Mouse (Mus musculus): ENCODE measurements around the gene Ncoa3. TPM values are rescaled to one million over a fixed set of nuclear protein-coding genes. Genes with fewer than 3 reads are reported as not detected.
A peak's percentile ranks its signal among the peaks of the same experiment; 100 is the strongest.

Ncoa3 gene
- polyA plus RNA-seq, 1 experiment from 2014 or later: 15.5 TPM

DNA sequence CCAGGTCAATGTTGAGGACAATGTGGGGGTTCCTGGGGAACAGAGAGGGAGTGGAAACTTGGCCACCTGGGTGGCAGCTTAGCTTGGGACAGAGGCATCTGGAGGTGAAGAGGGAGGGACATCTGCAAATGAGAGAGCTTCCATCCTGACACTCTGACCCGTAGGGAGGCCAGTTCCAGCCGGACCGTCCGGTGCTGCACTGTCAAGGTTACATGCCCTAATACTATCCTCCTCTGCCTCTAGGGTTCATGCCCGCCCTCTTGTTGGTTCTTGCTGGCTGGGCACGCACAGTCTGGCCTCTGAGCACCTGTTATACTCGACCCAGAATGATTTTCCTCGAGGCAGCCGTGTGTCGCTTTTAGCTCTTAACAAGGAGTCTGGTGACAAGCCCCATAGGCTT is 93.3 kb downstream of the Ncoa3 start:
- Histone ChIP-seq H3K4me2 (ENCODE audit: low read length) (no peak overlapping the region), H3K4me1 (ENCODE audit: control insufficient read depth, insufficient read depth, low read length) (no peaks in the 10 kb centered on the region), H3K27ac (ENCODE audit: low read length) (no peak overlapping the region), H3K4me3 (ENCODE audit: low read depth, low read length) (no peak overlapping the region), H3K9me3 (replicated peaks; ENCODE audit: control insufficient read depth, low read length, poor library complexity, severe bottlenecking) (no peaks in the 10 kb centered on the region), H3K27me3 (ENCODE audit: control insufficient read depth, insufficient read depth, low read depth, low read length) (no peaks in the 10 kb centered on the region), H3K9ac (ENCODE audit: low read depth, low read length) (no peak overlapping the region), H3K36me3 (ENCODE audit: control insufficient read depth, insufficient read depth, low read length) (peaks cover 3% of the 10 kb centered on the region; the same call in 1 of the 2 replicates)
- ATAC-seq: no peak
- WGBS: 91% methylated on average over 10 of the region's 10 CpGs

DNA sequence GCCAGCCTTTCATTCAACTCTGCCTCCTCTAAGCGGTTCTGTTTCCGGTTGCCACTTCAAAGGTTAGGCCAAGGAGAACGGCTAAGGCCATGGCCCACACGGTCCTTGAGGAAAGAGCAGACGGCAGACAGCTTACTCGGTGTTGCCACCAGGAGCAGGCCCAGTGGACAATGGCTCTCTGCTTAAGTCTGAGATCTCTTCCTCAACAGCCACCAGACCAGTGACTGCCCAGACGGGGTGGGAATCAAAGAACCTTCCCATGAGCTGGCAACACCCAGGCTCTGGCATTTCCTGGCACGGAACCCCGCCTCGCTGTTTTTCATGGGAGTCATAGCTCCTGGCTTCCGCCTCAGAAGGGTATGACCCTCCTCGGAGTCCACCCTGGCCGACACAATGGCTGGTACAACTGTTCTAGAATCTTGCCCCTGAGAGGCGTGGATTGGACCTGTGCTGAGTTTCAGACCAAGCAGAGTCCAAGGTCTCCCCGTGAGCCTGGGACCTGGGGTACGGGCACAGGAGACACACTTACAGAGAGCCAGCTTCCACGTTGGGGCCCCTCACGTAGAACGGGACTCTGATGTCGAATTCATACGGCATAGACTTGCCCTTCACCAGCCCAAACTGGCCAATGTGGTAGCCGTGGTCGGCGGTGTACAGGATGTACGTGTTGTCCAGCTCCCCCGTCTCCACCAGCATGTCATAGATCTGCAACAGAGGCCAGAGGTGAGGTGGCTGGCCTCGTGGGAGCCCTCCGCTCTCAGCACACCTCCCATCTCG is 94.2 kb downstream of the Ncoa3 start:
- ATAC-seq: no peak
- Histone ChIP-seq H3K27me3 (ENCODE audit: control insufficient read depth, insufficient read depth, low read depth, low read length) (no peaks in the 10 kb centered on the region), H3K27ac (ENCODE audit: low read length) (no peak overlapping the region), H3K9ac (ENCODE audit: low read depth, low read length) (no peak overlapping the region), H3K4me1 (ENCODE audit: control insufficient read depth, insufficient read depth, low read length) (no peaks in the 10 kb centered on the region), H3K36me3 (ENCODE audit: control insufficient read depth, insufficient read depth, low read length) (peaks cover 3% of the 10 kb centered on the region; the same call in 1 of the 2 replicates), H3K4me2 (ENCODE audit: low read length) (no peak overlapping the region), H3K9me3 (replicated peaks; ENCODE audit: control insufficient read depth, low read length, poor library complexity, severe bottlenecking) (no peaks in the 10 kb centered on the region), H3K4me3 (ENCODE audit: low read depth, low read length) (no peak overlapping the region)
- WGBS: 89% methylated on average over 29 of the region's 29 CpGs

- H3K36me3 ChIP-seq (ENCODE audit: control insufficient read depth, insufficient read depth, low read length): peaks cover 15% of the 10 kb centered on the region
Observed at GRCm38 (mm10) chr2:166088991-166089390, 96.6 kb downstream of the Ncoa3 start.

DNA sequence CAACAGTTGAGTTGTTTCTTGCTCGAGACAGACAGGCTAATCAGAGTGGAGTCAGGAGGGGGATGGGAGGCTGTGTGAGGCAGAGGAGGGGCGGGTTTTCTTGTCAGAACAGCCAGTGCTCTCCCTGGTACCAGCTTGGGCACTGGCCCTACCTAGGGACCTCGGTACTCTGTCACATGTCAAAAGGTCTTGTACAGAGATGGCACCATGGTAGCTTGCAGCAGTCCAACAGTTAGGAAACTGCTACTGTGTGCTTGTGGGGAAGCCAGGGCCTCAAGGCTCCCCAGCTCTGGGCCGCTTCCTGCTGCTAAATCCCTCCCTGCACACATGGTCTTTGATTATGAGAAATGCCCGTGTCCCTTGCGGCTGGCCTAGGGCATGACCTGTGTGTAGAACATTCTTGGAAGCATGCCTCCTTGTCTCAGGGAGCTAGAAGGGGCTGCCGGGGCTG is 97.7 kb downstream of the Ncoa3 start:
- Histone ChIP-seq H3K9ac (ENCODE audit: low read depth, low read length) (no peak overlapping the region), H3K36me3 (ENCODE audit: control insufficient read depth, insufficient read depth, low read length) (peaks cover 17% of the 10 kb centered on the region), H3K27me3 (ENCODE audit: control insufficient read depth, insufficient read depth, low read depth, low read length) (no peaks in the 10 kb centered on the region), H3K27ac (ENCODE audit: low read length) (no peak overlapping the region), H3K9me3 (replicated peaks; ENCODE audit: control insufficient read depth, low read length, poor library complexity, severe bottlenecking) (no peaks in the 10 kb centered on the region), H3K4me3 (ENCODE audit: low read depth, low read length) (no peak overlapping the region), H3K4me1 (ENCODE audit: control insufficient read depth, insufficient read depth, low read length) (no peaks in the 10 kb centered on the region), H3K4me2 (ENCODE audit: low read length) (no peak overlapping the region)
- no peak; the same call in 1 of the 2 replicates for ATAC-seq
- 39% methylated on average over 7 of the region's 7 CpGs for WGBS

More at GRCm38 (mm10) chr2:166088991-166089390, 96.6 kb downstream of the Ncoa3 start:
- no peaks in the 10 kb centered on the region for H3K4me1 ChIP-seq (ENCODE audit: control insufficient read depth, insufficient read depth, low read length)
- no peak for ATAC-seq
- H3K9me3 ChIP-seq (replicated peaks; ENCODE audit: control insufficient read depth, low read length, poor library complexity, severe bottlenecking): no peaks in the 10 kb centered on the region
- H3K27ac ChIP-seq (ENCODE audit: low read length): no peak overlapping the region
- H3K4me2 ChIP-seq (ENCODE audit: low read length): no peak overlapping the region
- no peak overlapping the region for H3K9ac ChIP-seq (ENCODE audit: low read depth, low read length)
- no peaks in the 10 kb centered on the region for H3K27me3 ChIP-seq (ENCODE audit: control insufficient read depth, insufficient read depth, low read depth, low read length)
- H3K4me3 ChIP-seq (ENCODE audit: low read depth, low read length): no peak overlapping the region
- WGBS: 84% methylated on average over 9 of the region's 9 CpGs

GRCm38 (mm10) chr2:166091599-166091998 is 99.2 kb downstream of the Ncoa3 start:
- no peak for ATAC-seq
- Histone ChIP-seq H3K4me3 (ENCODE audit: low read depth, low read length) (no peak overlapping the region), H3K36me3 (ENCODE audit: control insufficient read depth, insufficient read depth, low read length) (peaks cover 17% of the 10 kb centered on the region), H3K4me1 (ENCODE audit: control insufficient read depth, insufficient read depth, low read length) (no peaks in the 10 kb centered on the region), H3K27me3 (ENCODE audit: control insufficient read depth, insufficient read depth, low read depth, low read length) (no peaks in the 10 kb centered on the region), H3K9ac (ENCODE audit: low read depth, low read length) (no peak overlapping the region), H3K27ac (ENCODE audit: low read length) (no peak overlapping the region), H3K9me3 (replicated peaks; ENCODE audit: control insufficient read depth, low read length, poor library complexity, severe bottlenecking) (no peaks in the 10 kb centered on the region), H3K4me2 (ENCODE audit: low read length) (no peak overlapping the region)

DNA sequence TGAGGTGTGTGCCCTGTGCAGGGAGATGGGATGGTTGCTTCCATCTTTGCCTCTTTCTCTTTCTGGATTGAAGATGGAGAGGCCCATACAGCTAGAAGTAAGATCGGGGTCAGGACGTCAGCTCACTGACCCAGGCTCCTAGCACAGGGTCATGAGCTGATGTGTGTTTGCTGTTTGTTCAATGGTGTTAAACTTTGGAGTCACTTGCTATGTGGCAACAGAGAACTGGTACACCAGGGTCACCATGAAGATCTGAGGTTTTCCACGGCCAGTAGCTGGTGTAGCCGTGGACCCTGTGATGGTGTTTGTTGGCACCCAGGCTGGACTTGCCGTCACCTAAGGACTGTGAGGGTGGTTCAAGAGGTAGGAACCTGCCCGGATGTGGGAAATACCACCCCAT is 100.0 kb downstream of the Ncoa3 start:
- Histone ChIP-seq H3K27ac (ENCODE audit: low read length) (no peak overlapping the region), H3K4me3 (ENCODE audit: low read depth, low read length) (no peak overlapping the region), H3K36me3 (ENCODE audit: control insufficient read depth, insufficient read depth, low read length) (peaks cover 13% of the 10 kb centered on the region), H3K9ac (ENCODE audit: low read depth, low read length) (no peak overlapping the region), H3K4me2 (ENCODE audit: low read length) (no peak overlapping the region), H3K9me3 (replicated peaks; ENCODE audit: control insufficient read depth, low read length, poor library complexity, severe bottlenecking) (no peaks in the 10 kb centered on the region), H3K27me3 (ENCODE audit: control insufficient read depth, insufficient read depth, low read depth, low read length) (no peaks in the 10 kb centered on the region), H3K4me1 (ENCODE audit: control insufficient read depth, insufficient read depth, low read length) (no peaks in the 10 kb centered on the region)
- no peak for ATAC-seq
- 94% methylated on average over 6 of the region's 6 CpGs for WGBS

- Histone ChIP-seq H3K4me3 (ENCODE audit: low read depth, low read length) (no peak overlapping the region), H3K36me3 (ENCODE audit: control insufficient read depth, insufficient read depth, low read length) (peaks cover 13% of the 10 kb centered on the region), H3K9me3 (replicated peaks; ENCODE audit: control insufficient read depth, low read length, poor library complexity, severe bottlenecking) (no peaks in the 10 kb centered on the region), H3K4me1 (ENCODE audit: control insufficient read depth, insufficient read depth, low read length) (peaks cover 9% of the 10 kb centered on the region), H3K4me2 (ENCODE audit: low read length) (no peak overlapping the region), H3K9ac (ENCODE audit: low read depth, low read length) (no peak overlapping the region), H3K27ac (ENCODE audit: low read length) (no peak overlapping the region), H3K27me3 (ENCODE audit: control insufficient read depth, insufficient read depth, low read depth, low read length) (no peaks in the 10 kb centered on the region)
- 86% methylated on average over 6 of the region's 6 CpGs for WGBS
- no peak for ATAC-seq
Observed at GRCm38 (mm10) chr2:166096300-166096699, 103.9 kb downstream of the Ncoa3 start.

DNA sequence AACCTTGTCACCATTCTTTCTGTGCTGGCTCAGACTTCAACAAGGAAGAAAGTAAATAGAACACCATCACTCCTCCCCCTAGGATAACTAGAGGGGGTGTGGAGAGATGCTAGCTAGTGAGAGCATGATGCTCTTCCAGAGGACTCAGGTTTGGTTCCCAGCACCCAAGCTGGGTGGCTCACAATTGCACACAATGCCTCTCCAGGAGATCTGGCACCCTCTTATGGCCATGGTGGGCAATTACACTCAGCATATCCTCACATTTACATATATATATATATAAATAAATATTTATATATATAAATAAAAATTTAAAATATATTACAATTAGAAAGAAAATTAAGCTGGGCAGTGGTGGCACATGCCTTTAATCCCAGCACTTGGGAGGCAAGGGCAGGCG is 104.4 kb downstream of the Ncoa3 start:
- Histone ChIP-seq H3K36me3 (ENCODE audit: control insufficient read depth, insufficient read depth, low read length) (peaks cover 13% of the 10 kb centered on the region), H3K27ac (ENCODE audit: low read length) (no peak overlapping the region), H3K4me2 (ENCODE audit: low read length) (no peak overlapping the region), H3K4me1 (ENCODE audit: control insufficient read depth, insufficient read depth, low read length) (peaks cover 9% of the 10 kb centered on the region), H3K27me3 (ENCODE audit: control insufficient read depth, insufficient read depth, low read depth, low read length) (no peaks in the 10 kb centered on the region), H3K9ac (ENCODE audit: low read depth, low read length) (no peak overlapping the region), H3K9me3 (replicated peaks; ENCODE audit: control insufficient read depth, low read length, poor library complexity, severe bottlenecking) (no peaks in the 10 kb centered on the region), H3K4me3 (ENCODE audit: low read depth, low read length) (no peak overlapping the region)
- no peak for ATAC-seq
- 97% methylated on average over 1 of the region's 1 CpGs for WGBS

DNA sequence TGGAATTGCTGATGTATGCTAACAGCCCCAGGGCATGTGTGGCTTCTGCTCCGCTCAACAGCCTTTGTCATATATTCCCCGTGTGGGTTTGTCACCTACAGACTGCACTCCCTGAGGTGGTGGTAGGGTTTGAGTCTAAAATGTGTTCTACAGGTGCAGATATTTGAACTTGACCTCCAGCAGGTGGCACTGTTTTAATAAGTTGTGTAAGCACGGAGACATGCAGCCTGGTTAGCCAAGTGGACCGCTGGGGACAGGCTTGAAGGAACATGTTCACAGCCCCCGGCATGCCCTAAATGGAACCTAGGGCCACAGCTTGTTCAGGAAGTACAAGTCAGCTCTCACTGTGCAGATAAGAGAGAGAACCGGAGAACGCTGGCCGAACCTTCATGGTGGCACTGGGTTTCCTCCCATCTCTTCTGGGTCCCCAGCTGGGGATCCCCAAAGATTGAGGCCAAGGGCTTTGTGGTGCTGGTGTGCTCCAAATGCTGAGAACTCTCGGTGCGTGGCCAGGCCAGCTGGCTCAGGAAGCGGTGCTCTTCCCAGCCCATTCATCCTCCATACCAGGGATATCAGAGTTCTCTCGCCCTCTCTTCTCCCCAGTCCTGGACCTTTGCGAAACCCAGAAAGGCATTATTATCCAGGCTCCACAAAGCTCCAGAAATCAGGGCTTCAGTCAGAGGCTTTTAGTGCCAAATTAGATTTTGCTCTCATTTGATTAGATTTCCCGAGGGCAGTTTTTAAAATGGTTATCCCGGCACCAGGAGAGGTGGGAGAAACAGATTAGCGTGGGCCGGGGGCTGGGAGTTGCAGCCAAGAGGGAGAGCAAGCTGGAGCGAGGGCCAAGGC is 105.2 kb downstream of the Ncoa3 start:
- peaks cover 9% of the 10 kb centered on the region for H3K4me1 ChIP-seq (ENCODE audit: control insufficient read depth, insufficient read depth, low read length)
- no peak overlapping the region for H3K4me2 ChIP-seq (ENCODE audit: low read length)
- no peaks in the 10 kb centered on the region for H3K9me3 ChIP-seq (replicated peaks; ENCODE audit: control insufficient read depth, low read length, poor library complexity, severe bottlenecking)
- no peak for ATAC-seq
- no peaks in the 10 kb centered on the region for H3K27me3 ChIP-seq (ENCODE audit: control insufficient read depth, insufficient read depth, low read depth, low read length)
- 68% methylated on average over 18 of the region's 18 CpGs for WGBS
- H3K27ac ChIP-seq (ENCODE audit: low read length): peak overlapping the region; percentile 47
- 0 out of 2 replicates have a peak overlapping the region, but pooled peaks have one; percentile 11 for H3K9ac ChIP-seq (ENCODE audit: low read depth, low read length)
- H3K4me3 ChIP-seq (ENCODE audit: low read depth, low read length): no peak overlapping the region
- peaks cover 10% of the 10 kb centered on the region for H3K36me3 ChIP-seq (ENCODE audit: control insufficient read depth, insufficient read depth, low read length)
